Mouse (Mus musculus) adrenal gland, adult (tissue): ENCODE measurements around the gene Inpp5d.

Experiments
- DNase-seq, 2 experiments: peaks; one replicate each; pipeline ENCODE4 v3.0.0; 2022 to 2023; ENCODE audit warnings: low spot score in 1 of 2; ENCODE audit not compliant: inconsistent age in 2 of 2

Inpp5d gene

DNA sequence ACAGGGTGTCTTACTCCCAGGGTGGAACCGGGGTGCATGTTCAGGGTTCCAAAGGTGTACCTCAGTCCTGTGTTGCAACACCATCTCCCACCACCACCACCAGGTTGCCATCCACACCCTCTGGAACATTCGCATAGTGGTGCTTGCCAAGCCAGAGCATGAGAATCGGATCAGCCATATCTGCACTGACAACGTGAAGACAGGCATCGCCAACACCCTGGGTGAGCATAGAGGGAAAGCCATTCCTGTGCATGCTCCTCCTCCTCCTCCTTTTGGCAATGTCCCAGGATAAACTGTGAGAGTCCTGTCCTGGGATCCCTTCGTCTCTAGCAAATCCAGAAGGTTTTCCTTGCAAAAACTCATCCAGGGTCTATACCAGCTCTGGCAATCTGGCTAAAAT is 77.9 kb downstream of the Inpp5d start:
- DNase-seq, result no peak

GRCm38 (mm10) chr1:87699890-87700448 is 79.9 kb downstream of the Inpp5d start:
- DNase-seq, result no peak

GRCm38 (mm10) chr1:87704230-87704629 is 84.1 kb downstream of the Inpp5d start:
- DNase-seq, result no peak

- DNase-seq, result no peak
These were observed 86.2 kb downstream of the Inpp5d start for GRCm38 (mm10) chr1:87706361-87706760.

GRCm38 (mm10) chr1:87709020-87709419 is 88.9 kb downstream of the Inpp5d start:
- DNase-seq, result no peak

- DNase-seq, result no peak
These were observed 89.7 kb downstream of the Inpp5d start for GRCm38 (mm10) chr1:87709661-87710270.

DNA sequence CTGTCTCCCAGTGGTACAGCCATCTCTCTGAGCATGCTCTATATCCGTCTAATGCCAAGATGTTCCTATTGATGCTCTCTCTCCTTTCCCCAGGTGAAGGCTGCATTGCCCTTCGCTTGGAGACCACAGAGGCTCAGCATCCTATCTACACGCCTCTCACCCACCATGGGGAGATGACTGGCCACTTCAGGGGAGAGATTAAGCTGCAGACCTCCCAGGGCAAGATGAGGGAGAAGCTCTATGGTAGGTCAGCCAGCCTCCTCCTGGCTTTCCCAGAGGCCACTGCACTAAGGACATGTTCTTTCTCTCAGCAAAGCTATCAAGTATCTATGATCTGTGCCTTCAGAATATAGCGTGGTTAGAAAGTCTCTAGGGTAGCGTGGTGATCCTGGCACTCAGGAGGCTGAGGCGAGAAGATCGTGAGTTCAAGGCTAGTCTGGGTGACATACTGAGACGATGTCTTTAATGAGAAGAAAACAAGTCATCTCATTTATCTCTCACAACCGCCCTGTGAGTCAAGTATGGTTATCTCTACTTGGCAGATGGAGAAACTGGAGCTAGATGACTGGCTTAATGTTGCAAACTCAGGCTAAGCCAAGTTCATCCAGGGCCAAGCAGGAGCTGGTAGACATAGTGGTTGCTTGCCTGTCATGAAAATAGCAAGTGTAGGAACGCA is 92.0 kb downstream of the Inpp5d start:
- DNase-seq, result no peak

GRCm38 (mm10) chr1:87712614-87712971 is 92.5 kb downstream of the Inpp5d start:
- DNase-seq, result no peak

- DNase-seq, result peak; percentile 30 to 74
These were observed 101.3 kb downstream of the Inpp5d start for GRCm38 (mm10) chr1:87721382-87721781.

DNA sequence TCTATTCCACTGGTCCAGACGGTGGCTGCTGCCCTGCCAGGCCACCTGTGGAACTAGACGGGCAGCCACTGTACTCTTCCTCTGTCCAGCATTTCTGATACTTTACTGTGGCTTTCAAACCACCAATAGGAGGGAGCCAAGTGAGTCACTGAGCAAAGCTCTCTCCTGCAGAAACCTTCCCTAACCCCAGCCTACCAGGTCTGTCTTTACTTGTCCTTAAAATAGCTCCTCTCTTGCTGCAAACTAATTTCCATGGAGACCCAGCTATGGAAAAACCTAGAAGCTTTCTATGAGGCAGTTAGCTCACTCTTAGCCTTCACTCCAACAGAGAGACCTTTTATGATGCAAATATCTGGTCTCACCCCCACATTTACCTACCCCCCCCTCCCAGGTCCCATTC is 102.0 kb downstream of the Inpp5d start:
- DNase-seq, result no peak

GRCm38 (mm10) chr1:87723351-87723750 is 103.2 kb downstream of the Inpp5d start:
- no peak for DNase-seq

DNA sequence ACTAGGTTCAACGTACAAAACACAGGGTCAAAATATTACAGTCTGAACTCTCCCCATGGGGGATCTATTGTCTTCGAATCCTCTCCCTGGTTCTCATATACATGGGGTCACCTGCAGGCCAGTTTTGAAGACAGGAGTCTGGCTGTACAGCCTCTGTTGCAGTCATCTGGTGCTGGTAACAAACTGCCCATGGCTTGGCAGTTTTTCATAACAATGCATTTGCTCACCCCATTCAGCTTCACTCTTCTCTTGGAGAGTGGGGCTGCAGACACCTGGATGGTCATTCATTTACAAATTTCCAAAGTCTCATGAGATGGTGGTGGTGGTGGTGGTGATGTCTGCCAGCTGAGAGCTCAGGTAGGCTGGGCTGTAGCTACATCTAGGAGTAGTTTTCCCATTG is 109.0 kb downstream of the Inpp5d start:
- DNase-seq, result no peak

DNA sequence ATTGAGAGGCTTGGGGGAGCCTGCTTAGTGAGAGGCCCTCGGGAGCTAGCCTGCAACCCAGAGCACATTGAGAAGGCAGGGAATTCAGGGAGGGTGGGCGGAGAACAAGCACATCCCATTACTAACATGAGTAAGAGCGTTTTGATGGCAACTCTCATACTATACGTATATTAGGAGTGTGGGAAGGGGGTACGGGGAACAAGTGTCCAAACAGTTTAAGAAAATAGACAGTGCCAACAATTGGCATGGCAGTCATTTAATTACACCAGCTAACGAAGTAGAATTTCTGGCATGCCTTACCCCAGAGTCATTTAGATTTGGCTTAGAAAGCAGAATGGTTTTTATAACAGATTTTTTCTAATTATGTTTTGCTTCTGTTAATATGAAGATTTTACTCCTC is 109.7 kb downstream of the Inpp5d start:
- no peak for DNase-seq

GRCm38 (mm10) chr1:87730271-87730670 is 110.2 kb downstream of the Inpp5d start:
- no peak for DNase-seq

GRCm38 (mm10) chr1:87733212-87733611 is 113.1 kb downstream of the Inpp5d start:
- DNase-seq, result no peak

- no peak for DNase-seq
These were observed 114.0 kb downstream of the Inpp5d start for GRCm38 (mm10) chr1:87734153-87734552.

- no peak for DNase-seq
These were observed 120.6 kb downstream of the Inpp5d start for GRCm38 (mm10) chr1:87740584-87741290.

DNA sequence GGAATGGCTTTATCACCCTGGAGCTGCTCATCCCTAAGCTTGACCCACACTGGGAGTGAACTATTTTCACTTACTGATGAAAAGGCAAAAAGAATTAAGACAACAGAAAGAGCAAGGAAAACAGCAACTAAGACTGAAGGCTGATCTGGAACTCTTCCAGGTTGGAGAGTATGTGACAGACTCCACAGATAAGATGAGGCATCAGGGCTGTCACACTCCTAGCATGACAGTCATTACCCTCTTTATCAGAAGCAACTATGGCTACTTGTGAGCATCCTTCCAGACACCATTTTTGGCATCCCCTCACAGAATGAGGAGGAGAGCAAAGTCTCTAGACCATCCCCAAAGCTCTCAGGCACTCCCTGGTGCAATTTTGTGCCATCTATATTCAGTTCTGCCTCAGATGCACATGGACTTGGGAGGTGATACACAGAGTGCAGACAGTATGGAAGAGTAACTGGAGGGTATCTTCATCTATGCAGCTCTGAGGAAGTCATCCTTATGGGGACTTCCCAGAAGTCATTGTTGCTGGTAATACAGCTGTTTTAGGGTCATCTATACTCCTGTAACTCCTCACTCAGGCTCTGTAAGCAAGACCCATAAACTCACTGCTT is 129.4 kb downstream of the Inpp5d start:
- no peak for DNase-seq

DNA sequence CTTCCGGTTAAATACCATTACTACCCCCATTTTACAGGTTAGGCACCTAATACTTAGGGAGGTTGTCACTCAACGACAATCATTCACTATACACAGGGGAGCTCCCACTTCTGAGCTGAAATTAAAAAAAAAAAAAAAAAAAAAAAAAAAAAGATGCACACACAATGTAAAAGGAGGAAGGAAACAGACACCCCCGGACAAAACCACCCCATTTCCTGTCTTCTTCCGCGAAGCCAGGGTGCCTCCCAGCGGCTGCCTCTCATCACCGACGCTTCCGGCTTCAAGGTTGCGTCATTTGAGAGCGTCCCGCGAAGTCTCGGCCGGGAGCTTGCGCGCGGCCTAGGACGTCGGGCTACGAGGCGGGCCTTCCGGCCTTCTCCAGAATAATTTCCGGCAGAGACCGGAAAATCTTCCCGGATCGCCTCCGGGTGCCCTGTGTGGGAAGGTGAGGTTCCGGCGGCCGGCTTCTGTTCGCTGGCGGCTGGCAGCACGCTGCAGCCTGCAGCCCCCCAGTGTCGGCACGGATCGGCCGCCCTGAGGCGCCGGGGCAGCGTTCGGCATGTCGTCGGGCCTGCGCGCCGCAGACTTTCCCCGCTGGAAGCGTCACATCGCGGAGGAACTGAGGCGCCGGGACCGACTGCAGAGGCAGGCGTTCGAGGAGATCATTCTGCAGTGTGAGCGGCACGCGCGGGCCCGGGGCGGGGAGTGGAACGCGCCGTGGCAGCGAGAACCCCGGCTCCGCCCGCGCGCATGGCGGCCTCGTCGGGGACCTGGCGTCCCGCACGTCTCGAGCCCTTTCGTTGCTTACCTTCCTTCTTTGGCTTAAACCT is 135.7 kb downstream of the Inpp5d start, which contains the start of gene Atg16l1:
Atg16l1 (plus strand) TSS at position 230 of the 830 bp plus-strand sequence.
- DNase-seq, result peak; percentile 97 to 98

- DNase-seq, result no peak
These were observed 143.7 kb downstream of the Inpp5d start for GRCm38 (mm10) chr1:87763821-87764220.

- no peak for DNase-seq
These were observed 145.6 kb downstream of the Inpp5d start for GRCm38 (mm10) chr1:87765741-87766140.
